Mouse (Mus musculus) megakaryocyte, embryonic 14.5 days (primary cell): ENCODE measurements around the gene Qsox2. TPM values are rescaled to one million over a fixed set of nuclear protein-coding genes. Genes with fewer than 3 reads are reported as not detected.

ENCODE experiments used
- H3K27me3 ChIP-seq: replicated peaks from 2 replicates; pipeline ENCODE3; 2012; ENCODE audit warnings: inconsistent platforms
- H3K36me3 ChIP-seq: replicated peaks from 2 replicates; pipeline ENCODE3; 2012; ENCODE audit warnings: low read length, inconsistent platforms, mixed read lengths
- H3K4me1 ChIP-seq: 2 replicates; pipeline ENCODE4 v1.6.1; 2012; ENCODE audit warnings: inconsistent platforms
- H3K4me3 ChIP-seq: replicated peaks from 2 replicates; pipeline ENCODE3; 2012; ENCODE audit warnings: moderate library complexity, mild to moderate bottlenecking, inconsistent platforms
- H3K9me3 ChIP-seq: 2 replicates; pipeline ENCODE4 v1.6.1; 2012; ENCODE audit warnings: inconsistent platforms
- FLI1 ChIP-seq: IDR thresholded peaks from 2 replicates; pipeline ENCODE4 v1.6.1; 2012; ENCODE audit warnings: low read length, inconsistent platforms, mixed read lengths
- GATA1 ChIP-seq: IDR thresholded peaks from 3 replicates; pipeline ENCODE4 v1.6.1; 2012; ENCODE audit warnings: mixed read lengths, low read length, inconsistent platforms, borderline replicate concordance
- polyA plus RNA-seq: library from polyadenylated mRNA; stranded (reverse); fragments of >175 nt; gene quantifications from 2 replicates; pipeline ENCODE4 v1.2.3, GENCODE M21; 2012; ENCODE audit warnings: low replicate concordance; ENCODE audit not compliant: insufficient read depth

Gene Qsox2
- polyA plus RNA-seq, 1 experiment = 3.5 TPM

DNA sequence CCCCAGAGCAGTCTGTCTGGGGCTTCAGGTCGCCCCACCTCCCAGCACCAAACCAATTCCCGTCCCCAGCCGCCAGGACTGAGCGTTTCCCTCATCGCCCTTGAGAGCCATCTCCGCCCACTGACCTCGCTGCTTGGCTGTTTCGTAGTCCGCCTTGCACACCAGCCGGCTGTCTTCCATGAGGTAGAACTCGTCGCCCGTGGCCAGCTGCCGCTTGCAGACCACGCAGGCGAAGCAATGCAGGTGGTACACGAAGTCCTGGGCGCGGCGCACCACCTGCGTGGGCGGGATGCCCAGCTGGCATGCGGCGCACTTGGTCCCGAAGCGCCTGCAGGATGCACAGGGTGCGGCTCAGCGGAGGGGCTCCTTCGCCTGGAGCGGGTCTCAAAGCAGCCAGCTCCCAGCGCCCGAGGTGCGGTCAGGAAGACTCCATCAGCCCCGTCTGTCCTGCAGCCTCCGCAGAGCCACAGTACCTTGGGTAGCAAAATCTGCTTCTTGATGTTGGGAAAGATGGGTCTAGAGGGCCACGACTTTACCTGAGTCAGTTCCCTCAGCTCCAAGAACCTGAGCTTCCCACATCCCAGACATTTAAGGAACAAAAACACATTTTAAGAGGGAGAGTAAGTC lies 34.4 kb downstream of the Qsox2 start:
- Histone ChIP-seq H3K9me3 (peaks cover 13% of the 10 kb centered on the region; the same call in 1 of the 2 replicates), H3K4me1 (peaks cover 11% of the 10 kb centered on the region; the same call in 1 of the 2 replicates), H3K36me3 (no peaks in the 10 kb centered on the region), H3K27me3 (peaks cover 100% of the 10 kb centered on the region), H3K4me3 (no peak overlapping the region)
- TF ChIP-seq FLI1 (no peak), GATA1 (no peak)

DNA sequence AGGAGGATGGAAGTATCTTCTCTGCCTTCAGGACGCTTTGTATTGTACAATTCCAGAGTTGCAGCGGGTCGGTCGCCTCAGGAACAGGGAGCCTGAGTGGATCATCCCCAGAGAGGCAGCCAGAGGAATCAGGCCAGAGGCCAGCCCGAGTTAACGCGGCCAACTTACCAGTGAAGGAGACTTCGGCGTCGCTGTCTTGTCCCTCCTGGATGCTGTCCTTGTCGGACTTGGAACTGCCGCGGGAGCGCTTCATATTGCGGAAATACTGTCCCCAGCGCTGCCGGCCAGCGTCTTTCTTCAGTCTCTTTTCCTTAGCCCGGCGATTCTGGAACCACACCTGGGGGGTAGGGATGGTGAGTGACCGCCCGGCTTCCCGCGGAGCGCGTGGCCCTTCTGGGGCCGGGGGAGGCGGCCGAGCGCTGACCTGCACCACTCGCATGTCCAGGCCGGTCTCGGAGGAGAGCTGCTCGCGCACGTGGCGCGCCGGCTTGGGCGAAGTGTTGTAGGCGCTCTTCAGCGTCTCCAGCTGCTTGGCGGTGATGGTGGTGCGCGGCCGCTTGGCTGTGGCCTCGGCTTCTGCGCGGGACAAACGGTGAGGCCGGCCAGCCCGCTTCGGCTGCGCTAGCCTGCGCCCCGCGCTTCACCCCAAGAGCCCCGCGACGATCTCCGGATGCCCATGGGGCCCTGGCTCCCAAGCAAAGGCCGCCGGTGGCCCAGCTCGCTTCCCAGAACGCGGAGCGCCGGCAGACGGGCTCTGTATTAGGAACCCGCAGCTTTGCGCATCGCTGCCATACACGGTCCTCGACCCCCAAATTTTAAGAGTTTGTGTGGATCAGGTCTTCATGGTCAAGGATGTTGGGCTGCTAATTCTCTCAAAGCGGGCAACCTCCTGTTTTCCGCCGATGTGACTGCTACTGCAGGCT lies 35.1 kb downstream of the Qsox2 start:
- Histone ChIP-seq H3K27me3 (peaks cover 100% of the 10 kb centered on the region), H3K4me1 (peaks cover 11% of the 10 kb centered on the region; the same call in 1 of the 2 replicates), H3K4me3 (no peak overlapping the region), H3K9me3 (peaks cover 10% of the 10 kb centered on the region; the same call in 1 of the 2 replicates), H3K36me3 (no peaks in the 10 kb centered on the region)
- TF ChIP-seq GATA1 (no peak), FLI1 (no peak)

DNA sequence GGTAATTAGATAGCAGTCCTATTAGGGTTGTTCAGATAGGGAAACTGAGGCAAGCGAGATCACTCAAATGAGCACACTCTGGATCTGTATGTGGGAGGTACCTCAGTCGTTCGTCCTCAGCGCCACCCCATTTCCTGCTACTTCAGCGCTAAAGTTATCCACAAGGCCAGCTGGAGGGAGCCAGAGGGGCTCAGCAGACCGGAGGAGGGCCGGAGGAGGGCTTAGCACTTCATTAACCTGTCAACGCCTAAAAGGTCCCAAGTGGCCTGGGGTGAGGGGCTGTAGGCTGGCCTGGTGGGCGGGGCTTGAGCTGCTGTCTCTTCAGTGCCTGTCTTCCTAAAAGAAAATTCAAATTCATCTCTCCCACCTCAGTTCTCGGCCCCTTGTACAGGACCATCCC lies 38.8 kb downstream of the Qsox2 start:
- Histone ChIP-seq H3K27me3 (peaks cover 98% of the 10 kb centered on the region), H3K4me3 (no peak overlapping the region), H3K4me1 (peaks cover 9% of the 10 kb centered on the region; the same call in 1 of the 2 replicates), H3K36me3 (no peaks in the 10 kb centered on the region), H3K9me3 (no peaks in the 10 kb centered on the region)
- TF ChIP-seq FLI1 = no peak
- TF ChIP-seq GATA1 = no peak

DNA sequence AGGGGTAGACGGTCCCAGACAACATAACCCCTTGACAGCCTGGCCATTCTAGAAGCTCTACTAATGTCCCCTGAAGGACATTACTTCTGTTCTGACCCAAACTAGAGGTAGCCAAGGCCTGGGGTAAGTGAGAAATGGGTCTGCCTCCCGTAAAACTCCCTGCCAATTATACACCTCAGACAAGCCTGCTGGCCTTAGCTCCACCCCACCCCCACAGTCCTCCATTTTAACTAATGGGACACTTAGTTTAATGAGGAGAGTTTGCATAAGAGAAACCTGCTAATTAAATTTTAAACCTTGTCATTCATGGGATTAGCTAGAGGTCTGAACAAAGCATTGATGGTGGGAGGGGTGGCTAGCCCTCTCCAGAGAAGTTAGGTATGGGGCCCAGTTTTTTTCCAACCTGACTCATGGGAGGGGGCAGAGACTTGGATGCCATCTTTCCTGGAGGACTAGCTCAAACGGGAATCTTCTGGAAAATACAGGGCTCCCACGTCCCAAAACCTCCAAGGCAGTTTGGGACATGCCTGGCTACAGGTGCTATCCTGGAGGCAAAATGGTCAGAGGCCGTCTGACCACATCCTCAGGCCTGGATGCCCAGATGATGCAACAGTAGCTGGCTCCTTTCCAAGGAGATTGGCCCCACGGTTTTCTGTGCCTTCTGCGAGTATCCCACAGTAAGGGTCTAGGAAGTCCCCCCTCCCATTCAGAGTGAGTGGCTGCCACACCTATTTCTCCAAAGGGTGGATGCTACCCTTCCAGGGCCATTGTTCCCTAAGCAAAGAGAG lies 42.6 kb downstream of the Qsox2 start:
- Histone ChIP-seq H3K9me3 (no peaks in the 10 kb centered on the region), H3K36me3 (no peaks in the 10 kb centered on the region), H3K27me3 (peaks cover 87% of the 10 kb centered on the region), H3K4me3 (no peak overlapping the region), H3K4me1 (peaks cover 11% of the 10 kb centered on the region; the same call in 1 of the 2 replicates)
- TF ChIP-seq FLI1 = no peak
- TF ChIP-seq GATA1 = no peak

DNA sequence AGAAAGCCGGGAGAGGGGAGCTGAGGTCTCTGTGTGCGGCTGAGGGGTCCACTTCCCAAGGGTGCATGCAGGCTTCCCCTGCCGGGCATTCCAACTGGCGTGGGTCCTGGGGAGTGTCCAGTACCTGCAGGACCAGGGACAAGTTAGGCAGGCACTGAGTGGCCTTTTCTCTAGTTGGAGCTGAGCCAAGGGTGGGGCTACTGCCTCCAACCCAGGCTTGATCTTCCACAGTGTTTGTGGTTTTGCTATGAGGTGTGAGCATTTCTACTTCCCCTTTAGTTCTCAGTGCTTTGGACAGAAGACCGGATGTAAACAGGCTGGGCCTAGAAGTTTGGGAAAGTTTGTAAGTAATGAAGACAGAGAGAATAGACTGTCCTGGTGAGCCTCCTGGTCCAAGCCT lies 48.8 kb downstream of the Qsox2 start:
- Histone ChIP-seq H3K4me1 (peaks cover 13% of the 10 kb centered on the region), H3K9me3 (no peaks in the 10 kb centered on the region), H3K36me3 (no peaks in the 10 kb centered on the region), H3K4me3 (no peak overlapping the region), H3K27me3 (peaks cover 76% of the 10 kb centered on the region)
- TF ChIP-seq GATA1 (no peak), FLI1 (no peak)

DNA sequence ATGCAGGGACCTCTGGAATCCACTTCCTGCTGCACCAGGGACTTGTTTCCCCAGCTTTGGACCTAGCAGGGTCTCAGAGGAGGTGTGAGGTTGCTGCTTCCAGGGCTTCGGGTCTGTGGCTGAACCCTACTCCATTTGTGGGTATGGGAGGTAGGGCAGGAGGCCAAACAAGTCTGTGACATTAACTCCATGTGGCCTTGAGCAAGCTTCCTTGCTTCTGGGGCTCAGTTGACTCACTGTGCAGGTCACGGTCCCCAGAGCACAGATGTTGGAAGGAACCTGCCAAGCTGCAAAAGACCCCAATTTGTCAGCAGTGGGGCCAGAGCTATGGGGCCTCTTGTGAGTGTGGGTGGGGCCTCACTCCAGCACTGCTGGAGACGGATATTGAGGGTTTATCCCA lies 53.0 kb downstream of the Qsox2 start:
- TF ChIP-seq GATA1 (no peak), FLI1 (no peak)
- no peaks in the 10 kb centered on the region for H3K36me3 ChIP-seq
- peaks cover 72% of the 10 kb centered on the region for H3K27me3 ChIP-seq
- no peak overlapping the region for H3K4me3 ChIP-seq
- no peaks in the 10 kb centered on the region for H3K9me3 ChIP-seq
- peaks cover 15% of the 10 kb centered on the region for H3K4me1 ChIP-seq

DNA sequence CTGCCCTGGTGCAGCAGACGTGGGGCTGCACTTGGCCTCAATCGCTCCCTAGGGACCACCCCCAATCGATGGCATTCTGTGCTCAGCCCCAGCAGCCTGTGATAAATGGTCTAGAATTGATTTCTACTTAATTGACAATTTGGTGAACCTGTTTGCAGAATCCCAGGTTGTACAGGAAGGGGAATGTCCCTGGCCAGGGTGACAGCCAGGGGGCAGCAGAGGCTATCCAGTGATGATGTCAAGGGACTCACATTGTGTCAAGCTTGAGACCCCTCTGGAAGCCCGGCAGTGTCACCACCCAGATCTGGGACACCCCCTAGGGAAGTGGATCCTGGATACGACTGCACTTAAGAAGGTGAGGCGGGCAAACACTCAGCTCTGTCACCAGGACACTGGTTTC lies 54.7 kb downstream of the Qsox2 start:
- no peak for TF ChIP-seq FLI1
- TF ChIP-seq GATA1 = no peak
- H3K9me3 ChIP-seq = no peaks in the 10 kb centered on the region
- H3K4me3 ChIP-seq = no peak overlapping the region
- peaks cover 82% of the 10 kb centered on the region for H3K27me3 ChIP-seq
- no peaks in the 10 kb centered on the region for H3K36me3 ChIP-seq
- peaks cover 5% of the 10 kb centered on the region; the same call in 1 of the 2 replicates for H3K4me1 ChIP-seq

DNA sequence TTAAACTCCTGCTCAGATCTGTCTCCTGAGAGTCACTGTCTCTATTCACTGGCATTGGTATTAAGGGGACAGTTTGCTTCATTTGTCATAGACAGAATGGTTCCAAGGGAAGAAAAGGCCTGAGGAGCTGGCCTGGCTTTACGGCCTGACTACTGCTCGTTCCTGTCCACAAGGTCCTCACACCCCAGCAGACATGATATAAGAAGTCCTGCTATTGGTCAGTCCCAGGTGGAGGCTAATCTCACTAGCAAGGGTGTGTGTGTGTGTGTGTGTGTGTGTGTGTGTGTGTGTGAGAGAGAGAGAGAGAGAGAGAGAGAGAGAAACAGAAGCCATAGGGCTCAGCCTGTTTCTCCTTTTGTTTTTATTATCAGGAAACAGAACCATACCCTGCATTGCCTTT lies 60.1 kb downstream of the Qsox2 start:
- TF ChIP-seq GATA1 = no peak
- H3K4me3 ChIP-seq = no peak overlapping the region
- H3K36me3 ChIP-seq = no peaks in the 10 kb centered on the region
- H3K9me3 ChIP-seq = no peaks in the 10 kb centered on the region
- H3K4me1 ChIP-seq = no peaks in the 10 kb centered on the region; the same call in 1 of the 2 replicates
- H3K27me3 ChIP-seq = peaks cover 67% of the 10 kb centered on the region

DNA sequence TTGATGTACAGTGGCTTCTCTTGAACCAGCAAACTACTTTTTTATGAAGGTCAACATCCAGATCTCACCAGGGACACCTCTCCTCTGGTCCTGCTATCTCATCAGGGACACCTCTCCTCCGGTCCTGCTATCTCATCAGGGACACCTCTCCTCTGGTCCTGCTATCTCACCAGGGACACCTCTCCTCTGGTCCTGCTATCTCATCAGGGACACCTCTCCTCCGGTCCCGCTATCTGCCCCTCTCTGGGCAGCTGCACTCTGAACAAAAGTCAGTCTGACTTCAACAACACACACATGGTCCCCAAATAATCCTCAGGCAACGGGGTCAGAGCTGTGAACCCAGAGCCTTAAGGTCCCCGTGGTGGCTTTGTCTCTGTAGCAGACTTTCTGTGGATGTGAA lies 60.6 kb downstream of the Qsox2 start:
- H3K4me1 ChIP-seq = no peaks in the 10 kb centered on the region; the same call in 1 of the 2 replicates
- H3K36me3 ChIP-seq = no peaks in the 10 kb centered on the region
- peaks cover 68% of the 10 kb centered on the region for H3K27me3 ChIP-seq
- TF ChIP-seq FLI1 = no peak
- no peak for TF ChIP-seq GATA1
- H3K9me3 ChIP-seq = no peaks in the 10 kb centered on the region
- H3K4me3 ChIP-seq = no peak overlapping the region

DNA sequence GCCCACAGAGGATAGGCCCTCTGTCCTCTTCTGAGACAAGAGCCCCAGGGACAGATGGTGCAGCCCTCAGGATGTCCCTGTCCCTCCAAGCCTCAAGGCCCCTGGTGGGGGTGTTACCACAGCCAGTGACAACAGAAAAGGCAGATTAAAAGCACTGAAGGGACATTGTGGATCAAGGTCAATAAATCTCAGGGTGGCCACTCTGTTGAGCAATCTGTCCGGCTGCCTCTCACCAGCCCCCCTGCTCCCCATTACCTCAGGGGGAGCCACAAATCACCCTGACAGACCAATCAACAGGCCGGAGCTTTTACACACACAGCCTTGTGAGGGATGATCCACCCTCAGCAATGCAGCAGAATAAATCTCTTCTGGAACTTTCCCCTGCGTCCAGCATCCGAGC lies 62.1 kb downstream of the Qsox2 start:
- H3K4me1 ChIP-seq = no peaks in the 10 kb centered on the region; the same call in 1 of the 2 replicates
- no peak for TF ChIP-seq GATA1
- no peak for TF ChIP-seq FLI1
- H3K9me3 ChIP-seq = no peaks in the 10 kb centered on the region
- H3K4me3 ChIP-seq = no peak overlapping the region
- no peaks in the 10 kb centered on the region for H3K36me3 ChIP-seq
- H3K27me3 ChIP-seq = peaks cover 76% of the 10 kb centered on the region
